Mouse (Mus musculus): ENCODE results near the gene Ahnak.
A peak's percentile ranks its signal among the peaks of the same experiment; 100 is the strongest.
"Not testable (repeated sequence)": the region's sequence is repeated elsewhere in the genome, so short reads cannot be mapped to it uniquely, and the experiment has no call there.

Ahnak gene

DNA sequence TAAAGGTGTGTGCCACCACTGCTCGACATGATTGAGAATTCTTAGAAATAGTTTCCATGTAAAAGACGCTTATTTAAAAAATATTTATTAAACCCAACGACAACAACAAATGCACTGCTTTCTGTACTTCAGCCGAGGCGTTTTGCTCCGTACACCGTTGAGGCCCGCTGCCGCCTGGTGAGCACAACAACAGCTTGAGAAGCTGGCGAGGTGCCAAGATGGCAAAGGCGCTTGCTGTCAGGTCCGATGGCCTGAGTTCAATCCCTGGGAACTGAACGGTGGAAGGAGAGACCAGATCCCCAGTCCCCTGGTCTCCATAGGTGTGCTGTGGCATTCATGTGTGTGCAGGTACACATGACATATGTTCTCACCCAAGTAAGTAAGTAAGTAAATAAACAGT lies 108.4 kb downstream of the Ahnak start:
- no peak for DNase-seq (ENCODE audit: low read depth, low spot score)

DNA sequence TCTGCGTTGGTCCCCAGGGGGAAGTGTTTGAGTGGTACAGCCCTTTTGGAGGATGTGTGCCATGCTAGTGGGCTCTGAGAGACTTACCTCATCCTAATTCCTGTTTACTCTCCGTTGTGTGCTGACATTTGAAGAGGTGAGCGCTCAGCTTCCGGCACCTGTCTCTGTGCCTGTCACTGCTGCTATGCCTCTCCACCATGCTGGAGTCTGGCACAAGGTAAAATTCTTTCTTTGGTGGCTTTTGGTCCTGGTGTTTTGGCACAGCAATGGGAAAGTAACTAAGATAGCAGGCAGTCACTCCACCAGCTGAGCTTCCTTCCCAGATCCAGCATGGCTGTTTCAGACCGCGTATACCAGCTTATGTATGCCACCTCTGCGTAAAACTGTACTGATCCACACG lies 110.7 kb downstream of the Ahnak start:
- no peak for DNase-seq (ENCODE audit: low read depth, low spot score)

DNA sequence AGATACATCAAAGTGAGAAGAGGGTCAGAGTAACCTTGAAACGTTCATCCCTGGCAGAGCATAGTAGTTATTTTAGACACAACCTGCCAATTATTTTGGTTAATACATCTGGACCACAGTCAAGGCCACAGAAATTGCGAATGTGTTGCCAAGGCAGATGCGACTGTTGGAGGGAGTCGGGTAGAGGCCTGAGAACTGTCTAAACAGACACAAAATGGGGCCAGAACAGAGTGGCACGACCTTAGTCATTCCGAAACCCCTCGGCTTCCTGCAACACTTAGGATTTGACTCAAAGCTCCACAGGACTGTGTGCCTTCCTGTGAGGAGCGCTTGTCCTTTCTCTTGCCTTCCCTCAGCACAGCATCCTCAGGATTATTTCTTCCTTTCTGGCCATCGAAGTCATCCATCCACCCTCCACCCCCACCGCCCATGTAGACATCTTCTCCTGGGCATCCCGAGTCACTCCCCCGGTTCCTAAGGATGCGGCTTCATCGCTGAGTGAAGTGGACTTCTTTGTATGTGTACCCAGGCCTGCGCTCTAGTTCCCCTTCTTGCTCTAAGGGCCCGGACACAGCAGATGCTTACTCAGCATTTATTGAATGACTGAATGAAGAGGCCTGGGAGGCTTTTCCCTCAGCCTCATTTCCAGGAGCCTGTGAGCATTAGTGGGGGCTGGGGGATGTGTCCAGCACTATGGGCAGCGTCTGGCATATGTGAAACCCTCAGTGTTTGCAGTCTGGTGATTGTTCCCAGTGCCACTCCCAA lies 111.4 kb downstream of the Ahnak start:
- DNase-seq (ENCODE audit: low read depth, low spot score): no peak

DNA sequence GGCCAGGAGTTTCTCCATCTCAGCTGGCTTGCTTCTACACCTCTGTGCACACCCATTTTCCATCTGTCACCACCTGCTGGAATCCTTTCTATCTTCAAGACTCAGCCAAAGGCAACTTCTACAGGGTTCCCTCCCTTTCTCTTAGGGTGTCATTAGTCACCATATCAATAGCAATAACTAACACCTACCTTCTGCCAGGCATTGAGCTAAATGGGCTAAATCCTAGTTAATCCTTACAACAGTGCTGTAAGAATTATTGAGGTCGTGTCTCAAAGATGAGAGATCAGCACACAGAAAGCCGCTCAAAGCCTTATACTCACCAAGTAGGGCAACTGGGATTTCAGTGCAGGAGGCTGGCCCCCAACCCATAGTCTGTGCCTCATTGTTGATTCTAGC lies 112.0 kb downstream of the Ahnak start:
- DNase-seq (ENCODE audit: low read depth, low spot score): no peak

DNA sequence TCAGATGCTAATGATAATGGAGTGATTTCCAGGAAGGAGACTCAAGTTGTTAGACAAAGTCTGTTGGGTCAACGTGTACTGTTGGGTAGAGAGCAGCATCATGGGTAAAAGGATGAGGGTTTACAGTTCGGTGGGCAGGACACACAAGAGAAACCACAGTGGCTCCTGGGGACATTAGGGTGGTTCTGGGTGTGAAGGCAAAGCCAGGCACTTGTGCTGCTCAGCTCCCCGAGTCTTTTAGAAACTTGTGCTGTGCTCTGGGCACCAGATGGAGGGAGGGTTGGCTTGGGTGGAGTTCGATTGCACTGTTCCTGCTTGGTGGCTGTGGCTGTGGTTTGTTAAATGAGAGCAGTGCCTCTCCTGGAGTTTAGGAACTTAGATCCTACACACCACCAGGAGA lies 114.9 kb downstream of the Ahnak start:
- no peak for DNase-seq (ENCODE audit: low read depth, low spot score)

DNA sequence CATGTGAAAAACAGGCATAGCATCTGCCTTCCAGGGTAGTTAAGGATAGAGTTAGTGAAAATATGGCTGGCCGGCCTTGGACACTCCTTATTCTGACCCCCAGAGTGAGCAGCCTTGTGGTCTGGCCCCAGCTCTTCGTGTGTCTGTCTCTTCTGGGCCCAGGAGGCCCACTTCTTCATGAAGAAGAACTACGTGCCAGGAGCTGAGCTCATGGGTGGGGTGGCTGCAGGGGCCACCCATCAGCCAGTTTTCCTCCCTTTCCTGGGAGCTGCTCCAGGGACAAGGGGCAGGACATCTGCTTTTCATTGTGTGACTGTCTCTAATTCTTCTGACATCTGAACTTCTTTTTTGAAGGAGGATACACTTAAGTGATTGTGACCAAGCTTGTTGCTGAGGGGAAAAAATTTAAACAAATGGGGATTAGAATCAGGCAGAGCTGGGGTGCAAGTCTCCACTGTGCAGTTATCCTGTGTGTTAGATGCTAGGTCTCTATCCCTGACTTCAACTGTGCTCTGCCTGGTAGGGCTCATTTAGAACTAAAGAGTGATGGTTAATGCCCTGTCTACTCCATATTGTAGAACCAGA lies 116.1 kb downstream of the Ahnak start:
- no peak for DNase-seq (ENCODE audit: low read depth, low spot score)

DNA sequence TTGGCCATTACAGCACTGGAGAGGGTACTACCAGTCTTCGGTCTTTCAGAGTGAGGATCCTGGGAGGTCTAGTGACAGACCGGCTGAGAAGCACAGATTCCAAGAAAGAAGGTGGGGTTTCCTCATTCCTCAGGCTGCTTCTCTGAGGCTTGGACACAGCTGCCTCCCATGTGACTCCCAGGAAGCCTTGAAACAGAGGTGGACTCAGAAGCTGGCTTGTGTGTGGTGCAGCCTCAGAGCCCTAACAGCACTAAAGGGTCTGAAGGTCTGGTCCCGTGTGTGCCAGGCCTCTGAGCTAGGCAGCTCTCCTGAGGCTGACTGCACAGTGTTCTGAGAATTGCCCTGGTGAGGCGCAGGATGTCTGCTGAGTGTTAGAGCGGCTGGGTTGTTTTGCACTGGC lies 117.0 kb downstream of the Ahnak start:
- DNase-seq (ENCODE audit: low read depth, low spot score): no peak

DNA sequence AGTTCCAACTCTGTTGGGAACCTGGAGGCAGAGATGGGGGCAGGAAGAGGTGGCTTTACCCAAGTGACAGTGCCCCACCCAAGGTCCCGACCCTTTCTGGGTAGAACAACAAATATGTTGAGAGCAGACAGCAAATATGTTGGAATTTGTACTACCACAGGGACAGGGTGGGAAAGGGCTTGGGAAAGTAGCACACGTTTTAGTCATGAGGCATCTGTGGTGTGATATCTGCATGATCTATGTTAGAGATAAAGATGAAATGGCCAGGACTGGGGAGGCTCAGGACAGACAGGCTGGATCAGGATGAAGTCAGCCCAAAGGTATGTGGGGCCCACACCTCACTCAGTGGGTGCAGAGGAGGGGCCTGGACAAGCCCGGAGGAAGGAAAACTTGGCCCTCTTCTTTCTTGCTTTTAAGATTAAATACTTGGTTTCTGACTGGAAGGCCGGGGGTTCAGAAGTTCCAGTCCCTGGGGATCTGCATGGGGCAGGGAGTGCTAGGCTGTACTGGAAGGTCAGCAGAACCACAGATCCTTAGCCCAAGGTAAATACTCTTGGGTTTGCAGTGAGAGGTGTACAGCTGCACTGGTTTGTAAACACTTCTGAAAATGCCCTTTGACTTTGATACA lies 117.8 kb downstream of the Ahnak start:
- peak; percentile 35 for DNase-seq (ENCODE audit: low read depth, low spot score)

DNA sequence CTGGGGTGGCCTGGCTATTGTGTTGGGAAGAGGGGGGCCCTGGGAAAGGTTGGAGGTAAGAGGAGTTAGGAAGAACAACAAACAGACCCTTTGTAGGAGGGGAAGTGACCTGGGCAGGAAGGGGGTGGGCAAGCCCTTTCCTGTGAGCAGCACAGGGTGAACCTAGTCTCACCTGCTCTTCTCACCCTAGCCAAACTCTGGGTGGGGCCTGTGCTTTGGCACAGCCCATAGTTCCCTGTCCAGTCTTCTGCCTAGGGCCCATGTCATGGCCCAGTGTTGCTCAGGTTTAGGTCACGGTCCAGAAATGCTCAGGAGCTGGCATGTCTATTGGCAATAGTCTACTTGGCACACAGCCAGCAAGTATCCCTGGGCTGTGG lies 118.3 kb downstream of the Ahnak start:
- DNase-seq (ENCODE audit: low read depth, low spot score): no peak

DNA sequence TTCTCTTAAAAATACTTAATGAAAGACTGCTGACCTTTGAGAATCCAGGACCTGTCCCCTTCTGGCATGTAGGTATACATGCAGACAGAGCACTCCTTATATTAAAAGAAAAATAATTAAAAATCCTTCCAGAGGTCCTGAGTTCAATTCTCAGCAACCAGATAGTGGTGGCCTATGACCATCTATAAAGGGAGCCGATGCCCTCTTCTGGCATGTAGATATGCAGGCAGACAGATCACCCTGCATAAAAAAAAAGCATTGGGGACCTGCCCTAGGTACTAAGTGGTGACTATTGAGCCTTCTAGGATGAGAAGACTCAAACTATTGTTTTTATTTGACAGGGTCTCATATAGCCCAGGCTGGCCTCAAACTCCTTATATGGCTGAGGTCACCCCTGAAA lies 119.5 kb downstream of the Ahnak start:
- no peak for DNase-seq (ENCODE audit: low read depth, low spot score)

DNA sequence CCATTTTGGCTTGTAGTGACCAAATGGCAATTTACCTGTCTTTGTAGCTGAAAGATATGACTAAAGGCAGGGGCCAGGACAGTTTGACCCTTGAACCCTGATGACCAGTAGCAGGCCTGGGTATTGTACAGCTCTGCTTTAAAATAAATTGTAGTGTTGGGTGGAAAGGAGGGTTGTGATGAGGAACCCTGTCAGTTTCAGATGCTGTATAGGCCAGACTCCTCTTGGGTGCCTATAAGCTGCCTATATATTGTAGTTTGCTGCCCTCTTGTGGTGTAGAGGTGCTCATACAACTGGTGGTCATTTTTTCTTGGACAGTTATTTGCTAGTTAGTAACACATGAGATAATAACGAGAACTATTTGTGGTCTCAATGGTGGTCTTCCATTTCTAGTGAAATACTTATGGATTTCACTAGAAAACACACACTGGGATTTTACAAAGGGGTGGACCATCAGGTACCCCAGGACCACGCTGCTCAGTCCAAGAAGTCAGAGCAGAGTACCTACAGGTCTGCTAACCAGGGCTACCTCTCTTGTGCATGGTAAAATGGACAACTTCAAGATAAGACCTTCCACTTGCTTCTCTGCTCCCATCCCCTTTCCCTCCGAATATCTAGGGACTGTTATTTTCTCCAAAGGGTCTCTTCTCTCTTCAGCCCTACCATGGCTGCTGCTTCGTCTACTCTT lies 121.2 kb downstream of the Ahnak start:
- DNase-seq (ENCODE audit: low read depth, low spot score): peak; percentile 82

DNA sequence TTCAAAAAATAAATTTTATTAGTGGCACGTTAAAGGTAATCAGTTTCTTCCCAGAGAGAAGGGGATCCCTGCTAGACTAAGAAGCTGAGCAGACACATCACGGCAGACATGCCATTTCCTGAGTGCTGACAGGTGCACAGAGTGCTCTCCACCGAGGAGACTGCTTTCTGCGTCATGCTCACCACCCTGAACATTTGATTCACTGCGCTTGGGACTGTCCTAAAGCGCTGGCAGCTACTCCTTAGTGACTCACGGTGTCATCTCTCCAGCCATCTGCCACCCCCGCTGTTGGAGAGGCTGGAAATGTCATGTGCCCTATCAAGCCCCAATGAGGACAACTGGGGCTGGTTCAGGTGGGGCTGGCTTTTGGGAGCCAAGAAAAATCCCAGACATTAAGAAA lies 123.0 kb downstream of the Ahnak start:
- no peak for DNase-seq (ENCODE audit: low read depth, low spot score)

DNA sequence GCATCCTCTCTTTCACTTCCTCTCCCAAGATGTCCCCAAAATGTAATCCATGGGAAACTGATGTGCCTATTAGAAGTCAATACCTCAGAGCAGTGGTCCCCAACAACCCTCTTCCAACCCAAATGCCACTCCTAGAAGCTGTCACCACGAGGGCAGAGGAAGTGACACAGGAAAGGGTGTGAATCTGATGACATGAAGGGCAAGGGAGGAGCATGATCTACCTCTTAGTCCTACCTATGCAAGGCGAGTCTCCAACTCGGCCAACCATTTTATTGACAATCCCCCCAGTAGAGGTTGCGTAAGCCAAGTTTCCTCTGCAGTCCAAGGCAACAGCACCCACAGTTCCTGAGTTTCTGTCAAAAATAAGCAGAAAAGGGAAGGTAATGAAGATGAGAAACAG lies 127.2 kb downstream of the Ahnak start:
- no peak for DNase-seq (ENCODE audit: low read depth, low spot score)

DNA sequence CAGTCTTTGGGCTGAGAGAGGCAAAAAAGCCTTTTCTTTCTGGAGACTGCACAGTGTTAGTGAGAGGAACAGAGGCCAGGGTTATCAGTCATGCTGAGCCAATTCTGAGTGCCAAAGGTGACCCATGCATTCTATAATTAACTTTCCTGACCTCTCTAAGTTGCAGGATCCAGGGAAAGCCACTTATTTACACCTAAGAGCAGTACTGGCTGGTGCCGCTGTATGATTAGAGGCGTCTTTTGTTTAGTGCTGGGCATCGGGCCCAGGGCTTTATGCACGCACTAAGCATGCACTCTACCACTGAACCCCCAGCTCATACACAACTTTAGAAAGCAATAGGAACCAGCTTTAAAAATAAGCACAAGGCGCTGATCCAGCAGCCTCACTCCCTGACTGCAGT lies 128.2 kb downstream of the Ahnak start:
- DNase-seq (ENCODE audit: low read depth, low spot score): no peak

DNA sequence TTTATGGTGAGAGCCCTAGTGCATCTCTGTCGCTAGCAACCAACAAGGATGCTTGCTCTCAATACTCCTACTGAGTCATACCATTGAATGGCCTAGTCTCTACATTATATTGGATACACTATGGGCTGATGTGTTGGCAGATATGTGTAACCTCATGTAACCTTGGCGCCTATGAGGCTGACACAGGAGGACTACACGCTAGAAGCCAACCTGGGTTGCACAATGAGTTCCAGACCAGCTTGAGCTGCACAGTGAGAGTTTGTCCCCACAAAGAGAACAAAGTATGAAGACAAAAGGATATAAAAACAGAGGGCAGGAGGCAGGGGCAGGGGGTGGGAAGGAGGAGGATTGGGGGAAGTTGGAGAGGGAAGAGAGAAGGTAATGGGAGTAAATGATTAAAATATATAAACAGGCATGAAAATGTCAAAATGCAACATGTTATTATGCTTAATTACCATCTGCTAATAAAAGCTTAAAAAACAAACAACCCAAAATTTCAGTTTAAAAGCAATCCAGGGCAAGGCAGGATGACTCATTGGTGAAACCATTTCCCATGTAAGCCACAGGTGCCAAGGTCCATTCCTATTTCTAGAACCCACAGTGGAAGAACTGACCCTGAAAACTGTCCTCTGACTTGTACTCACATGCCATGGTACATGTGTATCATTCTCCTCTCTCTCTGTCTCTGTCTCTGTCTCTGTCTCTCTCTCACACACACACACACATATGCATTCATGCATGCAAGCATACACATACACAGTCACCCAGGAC lies 130.8 kb downstream of the Ahnak start:
- DNase-seq (ENCODE audit: low read depth, low spot score): no peak

DNA sequence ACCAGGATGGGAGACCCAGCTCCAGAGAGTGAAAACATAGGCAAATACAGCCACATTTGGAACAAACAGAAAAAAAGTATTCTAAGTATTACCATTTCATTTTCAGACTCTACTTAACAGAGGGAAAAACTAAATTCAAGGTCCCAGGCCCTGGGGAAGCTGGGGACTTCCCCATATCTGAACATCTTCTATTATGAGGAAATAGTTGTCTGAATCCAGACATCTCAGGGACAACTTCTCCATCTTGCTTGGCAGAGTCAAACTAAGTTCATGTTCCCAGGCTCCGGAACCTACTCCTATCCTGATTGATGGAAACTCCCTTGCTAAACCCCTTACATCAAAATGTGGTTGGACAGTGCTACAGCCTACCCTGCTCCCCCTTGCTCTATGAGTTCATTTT lies 133.3 kb downstream of the Ahnak start:
- DNase-seq (ENCODE audit: low read depth, low spot score): no peak

DNA sequence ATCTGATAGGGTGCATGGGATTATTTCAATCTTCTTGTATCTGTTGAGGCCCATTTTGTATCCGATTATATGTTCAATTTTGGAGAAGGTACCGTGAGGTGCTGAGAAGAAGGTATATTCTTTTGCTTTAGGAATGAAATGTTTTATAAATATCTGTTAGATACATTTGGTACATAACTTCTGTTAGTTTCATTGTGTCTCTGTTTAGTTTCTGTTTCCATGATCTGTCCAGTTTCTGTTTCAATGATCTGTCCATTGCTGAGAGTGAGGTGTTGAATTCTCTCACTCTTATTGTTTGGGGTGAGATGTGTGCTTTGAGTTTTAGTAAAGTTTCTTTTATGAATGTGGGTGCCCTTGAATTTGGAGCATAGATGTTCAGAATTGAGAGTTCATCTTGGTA lies 134.9 kb downstream of the Ahnak start:
- DNase-seq (ENCODE audit: low read depth, low spot score): not testable (repeated sequence)

Data from mesoderm, embryonic 11.5 days (tissue).